Mouse (Mus musculus) forebrain, embryonic 13.5 days (tissue): Measurements from ENCODE around the gene Pdgfb. TPM values are rescaled to one million over a fixed set of nuclear protein-coding genes. Genes with fewer than 3 reads are reported as not detected.

Source experiments
- ATAC-seq: fragments of 200-750 bp; cut with Nextera tagmentation; 2 replicates; pipeline ENCODE4 v1.8.0; 2017
- H3K27ac ChIP-seq: fragments of 300-500 bp; sonication (generic); 2 replicates; pipeline ENCODE4 v1.5.1; 2015; ENCODE audit warnings: inconsistent platforms, mild to moderate bottlenecking, moderate library complexity
- H3K27me3 ChIP-seq: fragments of 300-500 bp; sonication (generic); 2 replicates; pipeline ENCODE4 v1.6.1; 2015; ENCODE audit warnings: mild to moderate bottlenecking, inconsistent platforms
- H3K36me3 ChIP-seq: fragments of 300-500 bp; sonication (generic); 2 replicates; pipeline ENCODE4 v1.6.1; 2015; ENCODE audit warnings: mild to moderate bottlenecking, inconsistent platforms; ENCODE audit not compliant: poor library complexity, severe bottlenecking
- H3K4me1 ChIP-seq: fragments of 300-500 bp; sonication (generic); 2 replicates; pipeline ENCODE4 v1.6.1; 2015; ENCODE audit warnings: inconsistent platforms
- H3K4me2 ChIP-seq: fragments of 300-500 bp; sonication (generic); 2 replicates; pipeline ENCODE4 v1.6.1; 2015; ENCODE audit warnings: inconsistent platforms, mild to moderate bottlenecking, moderate library complexity
- H3K4me3 ChIP-seq: fragments of 300-500 bp; sonication (generic); 2 replicates; pipeline ENCODE4 v1.5.1; 2015; ENCODE audit warnings: mild to moderate bottlenecking, inconsistent platforms
- H3K9ac ChIP-seq: fragments of 300-500 bp; sonication (generic); 2 replicates; pipeline ENCODE4 v1.6.1; 2015; ENCODE audit warnings: mild to moderate bottlenecking, inconsistent platforms
- H3K9me3 ChIP-seq: fragments of 300-500 bp; sonication (generic); replicated peaks from 2 replicates; pipeline ENCODE4 v1.6.1; 2016; ENCODE audit warnings: inconsistent platforms
- WGBS: fragments of 180-500 bp; shearing (Covaris S2); methylation state at CpG from one replicate; pipeline ENCODE4 v1.1.7; 2015; 5-methylcytosine and 5-hydroxymethylcytosine counted together
- polyA plus RNA-seq: library from polyadenylated mRNA; unstranded; fragments of >200 nt; fragmentation: Nextera tagmentation; extraction: Ambion mirVana; gene quantifications from 2 replicates; pipeline ENCODE4 v1.2.1, GENCODE M21; 2015

The Pdgfb gene
- polyA plus RNA-seq, 1 experiment from 2014 or later = 1.9 TPM

- Histone ChIP-seq H3K9me3 (no peaks in the 10 kb centered on the region), H3K27me3 (peaks cover 73% of the 10 kb centered on the region), H3K4me1 (peaks cover 36% of the 10 kb centered on the region), H3K4me2 (peak overlapping the region; percentile 97), H3K27ac (no peak overlapping the region), H3K36me3 (no peaks in the 10 kb centered on the region), H3K9ac (peak overlapping the region; percentile 64), H3K4me3 (peak overlapping the region; percentile 52)
- no peak for ATAC-seq
- 0% methylated on average over 12 of the region's 37 CpGs for WGBS
These were observed 801 bp downstream of the Pdgfb start for GRCm38 (mm10) chr15:80014031-80014320.

DNA sequence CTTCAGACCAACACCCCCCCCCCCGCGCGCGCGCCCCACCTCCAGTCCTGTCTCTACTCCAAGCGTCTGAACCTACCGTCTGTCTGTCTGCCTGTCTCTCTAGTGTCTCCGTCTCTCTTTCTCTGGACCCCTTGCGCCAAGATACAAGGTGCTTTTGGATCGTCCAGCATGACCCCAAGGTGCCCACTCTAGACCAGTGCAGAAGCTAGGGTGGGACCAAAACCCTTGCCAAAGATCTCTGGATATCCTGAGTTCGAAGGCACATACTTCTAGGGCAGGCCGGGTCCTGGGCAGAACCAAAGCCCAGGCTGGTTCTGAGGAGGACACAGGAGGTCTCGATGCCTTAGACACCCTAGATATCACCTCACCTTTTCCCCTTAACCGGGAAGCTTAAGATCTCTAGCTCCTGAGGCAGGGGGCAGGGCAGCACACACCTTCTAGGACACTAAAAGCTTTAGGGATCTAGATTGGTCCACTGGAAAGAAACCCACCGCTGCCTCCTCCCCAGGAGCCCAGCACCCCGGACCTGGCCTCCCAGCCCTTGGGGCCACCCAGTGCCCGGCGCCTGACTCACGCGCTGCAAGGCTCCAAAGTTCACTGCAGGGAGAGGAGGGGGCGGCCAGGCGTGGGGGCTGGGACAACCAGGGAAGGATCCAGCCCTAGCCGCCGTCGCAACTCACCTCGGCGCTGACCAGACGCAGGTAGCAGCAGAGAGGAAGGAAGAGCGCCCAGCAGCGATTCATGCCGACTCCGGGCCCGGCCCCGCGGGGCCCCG is 1.3 kb downstream of the Pdgfb start:
- Histone ChIP-seq H3K36me3 (no peaks in the 10 kb centered on the region), H3K9ac (peak overlapping the region; percentile 70), H3K4me3 (peak overlapping the region; percentile 52), H3K9me3 (no peaks in the 10 kb centered on the region), H3K27me3 (peaks cover 73% of the 10 kb centered on the region), H3K4me2 (peak overlapping the region; percentile 97), H3K27ac (no peak overlapping the region; the same call in 1 of the 2 replicates), H3K4me1 (peaks cover 36% of the 10 kb centered on the region)
- 4% methylated on average over 27 of the region's 36 CpGs for WGBS
- no peak for ATAC-seq

DNA sequence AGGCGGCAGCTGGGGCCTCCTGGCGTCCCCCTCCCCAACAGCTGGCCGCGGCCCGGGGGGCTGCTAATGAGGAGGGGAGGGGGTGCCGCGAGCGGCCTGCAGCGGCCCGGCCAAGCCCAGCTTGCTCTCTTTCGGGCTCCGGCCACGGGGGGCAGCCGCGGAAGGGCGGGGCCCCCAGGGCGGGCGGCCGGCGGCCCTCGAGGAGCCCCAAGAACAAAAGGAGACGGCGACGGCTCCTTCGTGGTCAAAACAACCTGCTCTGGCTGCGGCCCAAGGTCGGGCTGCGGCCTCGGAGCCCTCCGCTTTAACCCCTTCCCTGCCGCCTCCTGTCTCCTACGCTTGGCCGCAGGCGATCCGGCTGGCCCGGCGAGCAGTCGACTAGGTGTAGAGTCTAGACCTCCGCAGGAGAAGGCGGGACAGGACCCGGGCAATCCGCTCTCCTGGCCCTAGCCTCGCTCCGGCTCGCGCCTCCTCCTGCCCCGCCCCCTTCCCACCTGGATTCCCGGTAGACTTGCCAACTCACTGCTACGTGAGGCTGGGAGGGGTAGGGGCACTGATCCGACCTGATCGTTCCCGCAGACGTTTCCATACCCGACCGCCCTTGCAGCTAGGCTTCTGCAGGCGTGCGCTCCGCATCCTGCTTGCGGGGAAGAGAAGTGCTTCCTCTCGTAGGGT is 2.1 kb downstream of the Pdgfb start:
- peaks cover 73% of the 10 kb centered on the region for H3K27me3 ChIP-seq
- H3K9ac ChIP-seq = peak overlapping the region; percentile 70
- no peaks in the 10 kb centered on the region for H3K36me3 ChIP-seq
- H3K9me3 ChIP-seq = no peaks in the 10 kb centered on the region
- H3K4me1 ChIP-seq = peaks cover 36% of the 10 kb centered on the region
- peak overlapping the region; percentile 52 for H3K4me3 ChIP-seq
- WGBS = under 1% methylated on average over 42 of the region's 60 CpGs
- H3K4me2 ChIP-seq = peak overlapping the region; percentile 97
- ATAC-seq = peak; percentile 64
- H3K27ac ChIP-seq = 0 out of 2 replicates have a peak overlapping the region, but pooled peaks have one; percentile 5

- Histone ChIP-seq H3K27ac (0 out of 2 replicates have a peak overlapping the region, but pooled peaks have one; percentile 5), H3K4me2 (peak overlapping the region; percentile 97), H3K36me3 (no peaks in the 10 kb centered on the region), H3K9me3 (no peaks in the 10 kb centered on the region), H3K27me3 (peaks cover 71% of the 10 kb centered on the region), H3K4me1 (peaks cover 36% of the 10 kb centered on the region), H3K4me3 (peak overlapping the region; percentile 52), H3K9ac (peak overlapping the region; percentile 70)
- peak; percentile 44 for ATAC-seq
- WGBS = 2% methylated on average over 49 of the region's 56 CpGs
These were observed 2.8 kb downstream of the Pdgfb start for GRCm38 (mm10) chr15:80011778-80012526.

DNA sequence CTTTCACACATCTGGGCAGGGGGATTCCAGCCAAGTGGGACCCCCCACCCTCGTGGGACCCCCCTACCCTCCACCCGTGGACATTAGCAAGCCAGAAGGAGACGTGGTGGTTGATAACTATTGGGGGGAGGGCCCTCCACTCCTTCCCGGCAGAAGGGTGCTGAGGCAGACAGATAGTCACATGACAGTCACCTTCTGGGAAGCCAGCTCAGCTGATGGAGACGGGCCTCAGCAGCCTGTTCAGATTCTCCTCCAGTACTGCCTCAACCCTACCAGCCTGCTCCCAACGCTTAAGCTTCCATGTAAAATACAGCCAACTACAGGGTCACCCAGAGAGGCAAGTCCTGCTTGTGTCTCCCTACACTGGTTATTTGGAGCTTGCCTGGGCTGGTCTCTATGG is 3.6 kb downstream of the Pdgfb start:
- no peak overlapping the region for H3K4me3 ChIP-seq
- peaks cover 36% of the 10 kb centered on the region for H3K4me1 ChIP-seq
- no peak overlapping the region for H3K9ac ChIP-seq
- no peaks in the 10 kb centered on the region for H3K9me3 ChIP-seq
- H3K4me2 ChIP-seq = peak overlapping the region; percentile 97; the same call in 1 of the 2 replicates
- 29% methylated on average over 6 of the region's 6 CpGs for WGBS
- H3K36me3 ChIP-seq = no peaks in the 10 kb centered on the region
- no peak for ATAC-seq
- H3K27ac ChIP-seq = no peak overlapping the region
- peaks cover 64% of the 10 kb centered on the region for H3K27me3 ChIP-seq

GRCm38 (mm10) chr15:80010182-80010558 is 4.6 kb downstream of the Pdgfb start:
- no peak overlapping the region for H3K4me2 ChIP-seq
- H3K27me3 ChIP-seq = peaks cover 54% of the 10 kb centered on the region
- no peak overlapping the region for H3K9ac ChIP-seq
- ATAC-seq = no peak
- H3K36me3 ChIP-seq = no peaks in the 10 kb centered on the region
- no peak overlapping the region for H3K27ac ChIP-seq
- no peaks in the 10 kb centered on the region for H3K9me3 ChIP-seq
- H3K4me1 ChIP-seq = peaks cover 36% of the 10 kb centered on the region
- 18% methylated on average over 7 of the region's 7 CpGs for WGBS
- H3K4me3 ChIP-seq = no peak overlapping the region

GRCm38 (mm10) chr15:80009421-80010181 is 5.2 kb downstream of the Pdgfb start:
- H3K27me3 ChIP-seq = peaks cover 48% of the 10 kb centered on the region
- no peak overlapping the region for H3K4me3 ChIP-seq
- no peak for ATAC-seq
- H3K9ac ChIP-seq = no peak overlapping the region
- no peaks in the 10 kb centered on the region for H3K36me3 ChIP-seq
- no peak overlapping the region for H3K27ac ChIP-seq
- H3K4me2 ChIP-seq = no peak overlapping the region
- WGBS = 53% methylated on average over 11 of the region's 12 CpGs
- H3K9me3 ChIP-seq = no peaks in the 10 kb centered on the region
- peaks cover 37% of the 10 kb centered on the region for H3K4me1 ChIP-seq

GRCm38 (mm10) chr15:80008461-80008860 is 6.3 kb downstream of the Pdgfb start:
- H3K9me3 ChIP-seq = no peaks in the 10 kb centered on the region
- no peaks in the 10 kb centered on the region for H3K36me3 ChIP-seq
- peaks cover 29% of the 10 kb centered on the region for H3K4me1 ChIP-seq
- no peak overlapping the region for H3K9ac ChIP-seq
- WGBS = 91% methylated on average over 6 of the region's 6 CpGs
- no peak overlapping the region for H3K4me2 ChIP-seq
- no peak for ATAC-seq
- no peak overlapping the region for H3K27ac ChIP-seq
- H3K27me3 ChIP-seq = peaks cover 36% of the 10 kb centered on the region
- no peak overlapping the region for H3K4me3 ChIP-seq

- ATAC-seq = no peak
- Histone ChIP-seq H3K4me1 (peaks cover 10% of the 10 kb centered on the region), H3K4me3 (no peak overlapping the region), H3K9me3 (no peaks in the 10 kb centered on the region), H3K27me3 (peaks cover 13% of the 10 kb centered on the region), H3K4me2 (no peak overlapping the region), H3K9ac (no peak overlapping the region), H3K27ac (no peak overlapping the region), H3K36me3 (no peaks in the 10 kb centered on the region)
- 91% methylated on average over 7 of the region's 7 CpGs for WGBS
These were observed 8.6 kb downstream of the Pdgfb start for GRCm38 (mm10) chr15:80006156-80006555.

- H3K4me2 ChIP-seq = no peak overlapping the region
- no peak overlapping the region for H3K27ac ChIP-seq
- peaks cover 6% of the 10 kb centered on the region for H3K27me3 ChIP-seq
- no peaks in the 10 kb centered on the region for H3K36me3 ChIP-seq
- WGBS = 79% methylated on average over 10 of the region's 10 CpGs
- no peak for ATAC-seq
- peaks cover 10% of the 10 kb centered on the region for H3K4me1 ChIP-seq
- H3K4me3 ChIP-seq = no peak overlapping the region
- no peaks in the 10 kb centered on the region for H3K9me3 ChIP-seq
- H3K9ac ChIP-seq = no peak overlapping the region
These were observed 9.3 kb downstream of the Pdgfb start for GRCm38 (mm10) chr15:80005436-80005835.

DNA sequence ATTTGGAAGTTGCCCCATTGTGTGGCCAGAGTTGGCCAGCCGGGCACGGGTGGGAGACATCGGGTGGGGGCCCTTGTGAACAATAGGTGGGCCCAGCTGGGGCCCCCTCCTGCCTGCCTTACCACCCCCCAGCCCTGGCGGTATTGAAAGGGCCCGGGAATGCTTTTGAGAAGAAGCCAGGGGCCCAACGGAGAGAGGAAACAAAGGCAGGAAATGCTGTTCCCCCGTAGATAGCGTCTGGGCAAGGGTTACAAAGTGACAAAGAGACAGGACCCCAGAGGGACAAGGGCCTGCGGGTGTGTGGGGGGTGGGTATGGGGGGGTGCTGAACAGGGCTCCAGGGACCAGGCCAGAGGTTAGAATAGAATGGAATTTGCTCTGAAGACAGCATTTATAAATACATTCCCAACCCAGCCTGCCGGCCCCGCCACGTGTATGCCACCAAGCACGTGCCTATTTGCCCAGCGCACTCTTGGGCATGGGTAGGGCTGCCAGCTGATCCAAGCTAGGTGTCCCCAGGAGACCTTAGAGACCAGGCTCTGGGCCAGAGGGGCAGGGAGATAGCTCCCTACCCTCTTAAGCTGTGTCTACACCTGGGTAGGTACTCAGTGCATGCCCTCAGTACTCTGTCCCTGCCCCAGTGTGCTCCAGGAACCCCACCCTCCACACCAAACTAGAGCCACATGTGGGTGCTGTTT is 10.0 kb downstream of the Pdgfb start:
- 13% methylated on average over 13 of the region's 14 CpGs for WGBS
- Histone ChIP-seq H3K9me3 (no peaks in the 10 kb centered on the region), H3K9ac (0 out of 2 replicates have a peak overlapping the region, but pooled peaks have one; percentile 30), H3K4me2 (peak overlapping the region; percentile 16; the same call in 1 of the 2 replicates), H3K27ac (no peak overlapping the region; the same call in 1 of the 2 replicates), H3K4me1 (peaks cover 10% of the 10 kb centered on the region), H3K36me3 (no peaks in the 10 kb centered on the region), H3K4me3 (no peak overlapping the region), H3K27me3 (peaks cover 3% of the 10 kb centered on the region; the same call in 1 of the 2 replicates)
- ATAC-seq = no peak
